Mouse (Mus musculus): ENCODE data around the gene Bcl2. TPM values are rescaled to one million over a fixed set of nuclear protein-coding genes. Genes with fewer than 3 reads are reported as not detected.

Bcl2 gene
- polyA plus RNA-seq, 1 experiment from 2014 or later: 23.4 TPM

GRCm38 (mm10) chr1:106711356-106712125 is 2.5 kb downstream of the Bcl2 start:
- Histone ChIP-seq H3K4me3 (replicated peaks) (peak overlapping the region; percentile 76), H3K9me3 (replicated peaks) (no peaks in the 10 kb centered on the region), H3K4me1 (peaks cover 19% of the 10 kb centered on the region; the same call in 1 of the 2 replicates), H3K36me3 (no peaks in the 10 kb centered on the region), H3K4me2 (replicated peaks) (peak overlapping the region; percentile 92), H3K27ac (replicated peaks) (no peak overlapping the region), H3K9ac (no peak overlapping the region), H3K27me3 (no peaks in the 10 kb centered on the region)
- ATAC-seq (ENCODE audit: insufficient number of reproducible peaks, low FRiP score, low TSS enrichment, low read depth): no peak
- 51% methylated on average over 12 of the region's 12 CpGs for WGBS

- Histone ChIP-seq H3K27me3 (no peaks in the 10 kb centered on the region), H3K27ac (replicated peaks) (no peak overlapping the region), H3K9me3 (replicated peaks) (no peaks in the 10 kb centered on the region), H3K36me3 (no peaks in the 10 kb centered on the region), H3K4me1 (peaks cover 19% of the 10 kb centered on the region; the same call in 1 of the 2 replicates), H3K9ac (no peak overlapping the region), H3K4me2 (replicated peaks) (0 out of 2 replicates have a peak overlapping the region, but pooled peaks have one; percentile 12), H3K4me3 (replicated peaks) (no peak overlapping the region)
- no peak for ATAC-seq (ENCODE audit: insufficient number of reproducible peaks, low FRiP score, low TSS enrichment, low read depth)
- WGBS: 83% methylated on average over 7 of the region's 7 CpGs
These were observed 3.9 kb downstream of the Bcl2 start for GRCm38 (mm10) chr1:106710202-106710601.

GRCm38 (mm10) chr1:106707036-106707880 is 6.8 kb downstream of the Bcl2 start:
- Histone ChIP-seq H3K27me3 (no peaks in the 10 kb centered on the region), H3K9ac (no peak overlapping the region), H3K27ac (replicated peaks) (no peak overlapping the region), H3K4me1 (0 out of 2 replicates have a peak, but pooled peaks cover 9% of the 10 kb centered on the region), H3K9me3 (replicated peaks) (no peaks in the 10 kb centered on the region), H3K4me2 (replicated peaks) (no peak overlapping the region), H3K36me3 (no peaks in the 10 kb centered on the region), H3K4me3 (replicated peaks) (no peak overlapping the region)
- 71% methylated on average over 6 of the region's 6 CpGs for WGBS
- ATAC-seq (ENCODE audit: insufficient number of reproducible peaks, low FRiP score, low TSS enrichment, low read depth): no peak

- H3K27ac ChIP-seq (replicated peaks): no peak overlapping the region
- H3K9me3 ChIP-seq (replicated peaks): no peaks in the 10 kb centered on the region
- no peaks in the 10 kb centered on the region for H3K27me3 ChIP-seq
- no peak overlapping the region for H3K4me3 ChIP-seq (replicated peaks)
- no peak overlapping the region for H3K4me2 ChIP-seq (replicated peaks)
- WGBS: 55% methylated on average over 3 of the region's 3 CpGs
- H3K9ac ChIP-seq: no peak overlapping the region
- no peaks in the 10 kb centered on the region for H3K36me3 ChIP-seq
- no peaks in the 10 kb centered on the region for H3K4me1 ChIP-seq
- no peak for ATAC-seq (ENCODE audit: insufficient number of reproducible peaks, low FRiP score, low TSS enrichment, low read depth)
These were observed 10.9 kb downstream of the Bcl2 start for GRCm38 (mm10) chr1:106703183-106703582.

GRCm38 (mm10) chr1:106702471-106703175 is 11.5 kb downstream of the Bcl2 start:
- ATAC-seq (ENCODE audit: insufficient number of reproducible peaks, low FRiP score, low TSS enrichment, low read depth): no peak
- Histone ChIP-seq H3K27me3 (no peaks in the 10 kb centered on the region), H3K4me3 (replicated peaks) (no peak overlapping the region), H3K4me1 (no peaks in the 10 kb centered on the region), H3K27ac (replicated peaks) (no peak overlapping the region), H3K36me3 (no peaks in the 10 kb centered on the region), H3K4me2 (replicated peaks) (no peak overlapping the region), H3K9me3 (replicated peaks) (no peaks in the 10 kb centered on the region), H3K9ac (no peak overlapping the region)
- WGBS: 62% methylated on average over 4 of the region's 4 CpGs

- no peaks in the 10 kb centered on the region for H3K36me3 ChIP-seq
- ATAC-seq (ENCODE audit: insufficient number of reproducible peaks, low FRiP score, low TSS enrichment, low read depth): no peak
These were observed 13.5 kb downstream of the Bcl2 start for GRCm38 (mm10) chr1:106700520-106701114.

GRCm38 (mm10) chr1:106696472-106696871 is 17.6 kb downstream of the Bcl2 start:
- Histone ChIP-seq H3K9me3 (replicated peaks) (no peaks in the 10 kb centered on the region), H3K9ac (no peak overlapping the region), H3K36me3 (no peaks in the 10 kb centered on the region), H3K4me2 (replicated peaks) (no peak overlapping the region), H3K27me3 (no peaks in the 10 kb centered on the region), H3K27ac (replicated peaks) (no peak overlapping the region), H3K4me3 (replicated peaks) (no peak overlapping the region), H3K4me1 (no peaks in the 10 kb centered on the region)
- WGBS: 82% methylated on average over 5 of the region's 5 CpGs
- ATAC-seq (ENCODE audit: insufficient number of reproducible peaks, low FRiP score, low TSS enrichment, low read depth): no peak

More at GRCm38 (mm10) chr1:106700520-106701114, 13.5 kb downstream of the Bcl2 start:
- Histone ChIP-seq H3K9ac (no peak overlapping the region), H3K9me3 (replicated peaks) (no peaks in the 10 kb centered on the region), H3K27me3 (no peaks in the 10 kb centered on the region), H3K4me2 (replicated peaks) (no peak overlapping the region), H3K4me1 (no peaks in the 10 kb centered on the region), H3K4me3 (replicated peaks) (no peak overlapping the region), H3K27ac (replicated peaks) (no peak overlapping the region)
- WGBS: 83% methylated on average over 9 of the region's 9 CpGs

GRCm38 (mm10) chr1:106695649-106696048 is 18.4 kb downstream of the Bcl2 start:
- no peak overlapping the region for H3K4me2 ChIP-seq (replicated peaks)
- no peaks in the 10 kb centered on the region for H3K9me3 ChIP-seq (replicated peaks)
- WGBS: 78% methylated on average over 4 of the region's 4 CpGs
- H3K4me1 ChIP-seq: no peaks in the 10 kb centered on the region
- no peak for ATAC-seq (ENCODE audit: insufficient number of reproducible peaks, low FRiP score, low TSS enrichment, low read depth)
- H3K27ac ChIP-seq (replicated peaks): no peak overlapping the region
- H3K36me3 ChIP-seq: no peaks in the 10 kb centered on the region
- H3K4me3 ChIP-seq (replicated peaks): no peak overlapping the region
- H3K27me3 ChIP-seq: no peaks in the 10 kb centered on the region
- no peak overlapping the region for H3K9ac ChIP-seq

- H3K4me3 ChIP-seq (replicated peaks): no peak overlapping the region
- 91% methylated on average over 6 of the region's 6 CpGs for WGBS
- H3K27me3 ChIP-seq: no peaks in the 10 kb centered on the region
- H3K9ac ChIP-seq: no peak overlapping the region
- no peak for ATAC-seq (ENCODE audit: insufficient number of reproducible peaks, low FRiP score, low TSS enrichment, low read depth)
- no peaks in the 10 kb centered on the region for H3K36me3 ChIP-seq
- no peaks in the 10 kb centered on the region for H3K9me3 ChIP-seq (replicated peaks)
- H3K4me2 ChIP-seq (replicated peaks): no peak overlapping the region
- H3K27ac ChIP-seq (replicated peaks): no peak overlapping the region
- H3K4me1 ChIP-seq: no peaks in the 10 kb centered on the region
These were observed 19.8 kb downstream of the Bcl2 start for GRCm38 (mm10) chr1:106694316-106694715.

GRCm38 (mm10) chr1:106692599-106692998 is 21.5 kb downstream of the Bcl2 start:
- Histone ChIP-seq H3K27ac (replicated peaks) (no peak overlapping the region), H3K9ac (no peak overlapping the region), H3K36me3 (no peaks in the 10 kb centered on the region), H3K4me2 (replicated peaks) (no peak overlapping the region), H3K4me3 (replicated peaks) (no peak overlapping the region), H3K27me3 (no peaks in the 10 kb centered on the region), H3K9me3 (replicated peaks) (no peaks in the 10 kb centered on the region), H3K4me1 (no peaks in the 10 kb centered on the region)
- no peak for ATAC-seq (ENCODE audit: insufficient number of reproducible peaks, low FRiP score, low TSS enrichment, low read depth)

GRCm38 (mm10) chr1:106690887-106691286 is 23.2 kb downstream of the Bcl2 start:
- Histone ChIP-seq H3K4me2 (replicated peaks) (no peak overlapping the region), H3K27me3 (no peaks in the 10 kb centered on the region), H3K4me3 (replicated peaks) (no peak overlapping the region), H3K9me3 (replicated peaks) (no peaks in the 10 kb centered on the region), H3K9ac (no peak overlapping the region), H3K27ac (replicated peaks) (no peak overlapping the region), H3K36me3 (no peaks in the 10 kb centered on the region), H3K4me1 (no peaks in the 10 kb centered on the region)
- WGBS: 72% methylated on average over 6 of the region's 6 CpGs
- ATAC-seq (ENCODE audit: insufficient number of reproducible peaks, low FRiP score, low TSS enrichment, low read depth): no peak
